Comparison of ENCODE assay signal across 17 mouse cellular contexts in genomic region chr6:99874029-99874428, GRCm38 (mm10).
"Had no signal": no experiment of that assay in that cellular context is flagged by ENCODE, and none has a peak within 500 bp of the region (broad histone marks: within the 10 kb centered on the region; RNA-seq: fewer than 3 reads in every experiment).

No protein-coding gene starts in this region.

- DNase-seq: liver, embryonic 13.5 days; liver, postnatal 0 days; lung, adult 2 months; lung, postnatal 14 days; lung, postnatal 36 days; right cerebral cortex, postnatal 14 days; thymus, postnatal 14 days; thymus, postnatal 36 days had no signal

- H3K4me2 ChIP-seq: liver, embryonic 13.5 days; liver, embryonic 15.5 days; lung, embryonic 15.5 days; midbrain, embryonic 13.5 days; midbrain, embryonic 15.5 days; neural tube, embryonic 12.5 days; stomach, embryonic 15.5 days had no signal

- H3K9me3 ChIP-seq: liver, embryonic 13.5 days; liver, embryonic 15.5 days; lung, embryonic 15.5 days; midbrain, embryonic 13.5 days; midbrain, embryonic 15.5 days; neural tube, embryonic 12.5 days; stomach, embryonic 15.5 days had no signal

- H3K4me3 ChIP-seq: liver, embryonic 13.5 days; liver, embryonic 15.5 days; lung, embryonic 15.5 days; midbrain, embryonic 13.5 days; midbrain, embryonic 15.5 days; neural tube, embryonic 12.5 days; stomach, embryonic 15.5 days had no signal

- ATAC-seq: liver, postnatal 0 days; lung, postnatal 0 days; midbrain, embryonic 13.5 days; midbrain, embryonic 15.5 days had no signal

- H3K36me3 ChIP-seq: liver, embryonic 13.5 days; liver, embryonic 15.5 days; lung, embryonic 15.5 days; midbrain, embryonic 13.5 days; midbrain, embryonic 15.5 days; neural tube, embryonic 12.5 days; stomach, embryonic 15.5 days had no signal

- H3K4me1 ChIP-seq: liver, embryonic 13.5 days; liver, embryonic 15.5 days; lung, embryonic 15.5 days; midbrain, embryonic 13.5 days; midbrain, embryonic 15.5 days; neural tube, embryonic 12.5 days; stomach, embryonic 15.5 days had no signal

- H3K27me3 ChIP-seq: liver, embryonic 13.5 days; liver, embryonic 15.5 days; lung, embryonic 15.5 days; midbrain, embryonic 15.5 days; neural tube, embryonic 12.5 days; stomach, embryonic 15.5 days had no signal

- H3K27ac ChIP-seq: liver, embryonic 13.5 days; liver, embryonic 15.5 days; lung, embryonic 15.5 days; macrophage; midbrain, embryonic 13.5 days; midbrain, embryonic 15.5 days; neural tube, embryonic 12.5 days; stomach, embryonic 15.5 days; stomach, postnatal 0 days had no signal

- H3K9ac ChIP-seq: liver, embryonic 13.5 days; liver, embryonic 15.5 days; liver, postnatal 0 days; lung, embryonic 15.5 days; midbrain, embryonic 13.5 days; midbrain, embryonic 15.5 days; neural tube, embryonic 12.5 days; stomach, embryonic 15.5 days had no signal
